Mouse (Mus musculus): ENCODE data around the gene Irf3. TPM values are rescaled to one million over a fixed set of nuclear protein-coding genes. Genes with fewer than 3 reads are reported as not detected.

Irf3 gene
- total RNA-seq, 2 experiments from 2014 or later = 24.2 to 34.1 TPM

Other genes with a start within 250 kb of the Irf3 start
Only the 30 nearest of the 37 such genes appear.
- gene Nup62, start 181.6 kb upstream of the Irf3 start, total RNA-seq (2015; ENCODE audit: low replicate concordance) = 10.4 and 14.4 TPM in 2 replicates
- 21.7 and 21.9 TPM in 2 replicates for gene Nup62, start 181.6 kb upstream of the Irf3 start, total RNA-seq (2017; ENCODE audit: low replicate concordance)
- gene Il4i1, start 181.3 kb upstream of the Irf3 start, total RNA-seq (2015; ENCODE audit: low replicate concordance) = 0.84 TPM in 1 of 2 replicates, not detected in the other
- gene Il4i1, start 181.3 kb upstream of the Irf3 start, total RNA-seq (2017; ENCODE audit: low replicate concordance) = 0.09 TPM in 1 of 2 replicates, not detected in the other
- gene Atf5, start 181.0 kb upstream of the Irf3 start, total RNA-seq (2015; ENCODE audit: low replicate concordance) = 1.3 and 1.9 TPM in 2 replicates
- gene Atf5, start 181.0 kb upstream of the Irf3 start, total RNA-seq (2017; ENCODE audit: low replicate concordance) = 2.1 and 2.5 TPM in 2 replicates
- 6.5 and 7.1 TPM in 2 replicates for gene Akt1s1, start 148.7 kb upstream of the Irf3 start, total RNA-seq (2015; ENCODE audit: low replicate concordance)
- gene Akt1s1, start 148.7 kb upstream of the Irf3 start, total RNA-seq (2017; ENCODE audit: low replicate concordance) = 19.7 and 43.3 TPM in 2 replicates
- 15.8 and 21.3 TPM in 2 replicates for gene Tbc1d17, start 148.6 kb upstream of the Irf3 start, total RNA-seq (2015; ENCODE audit: low replicate concordance)
- 33.6 and 77.5 TPM in 2 replicates for gene Tbc1d17, start 148.6 kb upstream of the Irf3 start, total RNA-seq (2017; ENCODE audit: low replicate concordance)
- gene Pnkp, start 140.5 kb upstream of the Irf3 start, total RNA-seq (2015; ENCODE audit: low replicate concordance) = 17.3 and 43.3 TPM in 2 replicates
- 26.8 and 32.5 TPM in 2 replicates for gene Pnkp, start 140.5 kb upstream of the Irf3 start, total RNA-seq (2017; ENCODE audit: low replicate concordance)
- gene Ptov1, start 127.9 kb upstream of the Irf3 start, total RNA-seq (2015; ENCODE audit: low replicate concordance) = 6.9 and 8.1 TPM in 2 replicates
- 8.8 and 12.1 TPM in 2 replicates for gene Ptov1, start 127.9 kb upstream of the Irf3 start, total RNA-seq (2017; ENCODE audit: low replicate concordance)
- gene Med25, start 104.9 kb upstream of the Irf3 start, total RNA-seq (2015; ENCODE audit: low replicate concordance) = 6.5 and 8.4 TPM in 2 replicates
- gene Med25, start 104.9 kb upstream of the Irf3 start, total RNA-seq (2017; ENCODE audit: low replicate concordance) = 3.2 and 5.3 TPM in 2 replicates
- 1.3 TPM in 1 of 2 replicates, not detected in the other for gene Fuz, start 101.6 kb upstream of the Irf3 start, total RNA-seq (2015; ENCODE audit: low replicate concordance)
- gene Fuz, start 101.6 kb upstream of the Irf3 start, total RNA-seq (2017; ENCODE audit: low replicate concordance) = 2.2 and 4.3 TPM in 2 replicates
- 29.4 and 43.1 TPM in 2 replicates for gene Ap2a1, start 68.2 kb upstream of the Irf3 start, total RNA-seq (2015; ENCODE audit: low replicate concordance)
- 27.5 and 36.0 TPM in 2 replicates for gene Ap2a1, start 68.2 kb upstream of the Irf3 start, total RNA-seq (2017; ENCODE audit: low replicate concordance)
- gene Tsks, start 54.4 kb upstream of the Irf3 start, total RNA-seq (2015; ENCODE audit: low replicate concordance) = not detected in 2 replicates
- not detected in 2 replicates for gene Tsks, start 54.4 kb upstream of the Irf3 start, total RNA-seq (2017; ENCODE audit: low replicate concordance)
- gene Cpt1c, start 22.8 kb upstream of the Irf3 start, total RNA-seq (2015; ENCODE audit: low replicate concordance) = 0.19 and 1.5 TPM in 2 replicates
- 0.28 and 0.51 TPM in 2 replicates for gene Cpt1c, start 22.8 kb upstream of the Irf3 start, total RNA-seq (2017; ENCODE audit: low replicate concordance)
- 21.7 and 73.4 TPM in 2 replicates for gene Prmt1, start 11.1 kb upstream of the Irf3 start, total RNA-seq (2015; ENCODE audit: low replicate concordance)
- 9.2 and 30.6 TPM in 2 replicates for gene Prmt1, start 11.1 kb upstream of the Irf3 start, total RNA-seq (2017; ENCODE audit: low replicate concordance)
- 2.9 and 9.6 TPM in 2 replicates for gene Bcl2l12, start 1.1 kb downstream of the Irf3 start, total RNA-seq (2015; ENCODE audit: low replicate concordance)
- gene Bcl2l12, start 1.1 kb downstream of the Irf3 start, total RNA-seq (2017; ENCODE audit: low replicate concordance) = 1.3 and 2.5 TPM in 2 replicates
- gene Scaf1, start 18.7 kb downstream of the Irf3 start, total RNA-seq (2015; ENCODE audit: low replicate concordance) = 7.9 and 10.7 TPM in 2 replicates
- 9.8 and 10.0 TPM in 2 replicates for gene Scaf1, start 18.7 kb downstream of the Irf3 start, total RNA-seq (2017; ENCODE audit: low replicate concordance)
- 7.5 and 10.8 TPM in 2 replicates for gene Rras, start 20.3 kb downstream of the Irf3 start, total RNA-seq (2015; ENCODE audit: low replicate concordance)
- gene Rras, start 20.3 kb downstream of the Irf3 start, total RNA-seq (2017; ENCODE audit: low replicate concordance) = 0.60 TPM in 1 of 2 replicates, not detected in the other
- gene Prr12, start 55.2 kb downstream of the Irf3 start, total RNA-seq (2015; ENCODE audit: low replicate concordance) = 3.3 and 6.1 TPM in 2 replicates
- gene Prr12, start 55.2 kb downstream of the Irf3 start, total RNA-seq (2017; ENCODE audit: low replicate concordance) = 0.60 and 0.70 TPM in 2 replicates
- 10.4 and 20.7 TPM in 2 replicates for gene Nosip, start 64.8 kb downstream of the Irf3 start, total RNA-seq (2015; ENCODE audit: low replicate concordance)
- 15.5 and 22.2 TPM in 2 replicates for gene Nosip, start 64.8 kb downstream of the Irf3 start, total RNA-seq (2017; ENCODE audit: low replicate concordance)
- 1.3 and 5.2 TPM in 2 replicates for gene Prrg2, start 65.0 kb downstream of the Irf3 start, total RNA-seq (2015; ENCODE audit: low replicate concordance)
- 0.34 and 7.0 TPM in 2 replicates for gene Prrg2, start 65.0 kb downstream of the Irf3 start, total RNA-seq (2017; ENCODE audit: low replicate concordance)
- 1.3 and 2.5 TPM in 2 replicates for gene Rcn3, start 94.6 kb downstream of the Irf3 start, total RNA-seq (2015; ENCODE audit: low replicate concordance)
- 6.7 and 7.5 TPM in 2 replicates for gene Rcn3, start 94.6 kb downstream of the Irf3 start, total RNA-seq (2017; ENCODE audit: low replicate concordance)
- 2.5 and 7.3 TPM in 2 replicates for gene Fcgrt, start 106.2 kb downstream of the Irf3 start, total RNA-seq (2015; ENCODE audit: low replicate concordance)
- gene Fcgrt, start 106.2 kb downstream of the Irf3 start, total RNA-seq (2017; ENCODE audit: low replicate concordance) = 10.3 and 11.4 TPM in 2 replicates
- 604 and 677 TPM in 2 replicates for gene Rps11, start 126.8 kb downstream of the Irf3 start, total RNA-seq (2015; ENCODE audit: low replicate concordance)
- 233 and 238 TPM in 2 replicates for gene Rps11, start 126.8 kb downstream of the Irf3 start, total RNA-seq (2017; ENCODE audit: low replicate concordance)
- 517 and 725 TPM in 2 replicates for gene Rpl13a, start 131.1 kb downstream of the Irf3 start, total RNA-seq (2015; ENCODE audit: low replicate concordance)
- gene Rpl13a, start 131.1 kb downstream of the Irf3 start, total RNA-seq (2017; ENCODE audit: low replicate concordance) = 475 and 688 TPM in 2 replicates
- not detected in 2 replicates for gene Gm45713, start 138.6 kb downstream of the Irf3 start, total RNA-seq (2015; ENCODE audit: low replicate concordance)
- not detected in 2 replicates for gene Gm45713, start 138.6 kb downstream of the Irf3 start, total RNA-seq (2017; ENCODE audit: low replicate concordance)
- gene Flt3l, start 138.8 kb downstream of the Irf3 start, total RNA-seq (2015; ENCODE audit: low replicate concordance) = 1.3 and 3.8 TPM in 2 replicates
- gene Flt3l, start 138.8 kb downstream of the Irf3 start, total RNA-seq (2017; ENCODE audit: low replicate concordance) = 2.6 and 3.6 TPM in 2 replicates
- 33.4 and 59.6 TPM in 2 replicates for gene Pih1d1, start 156.7 kb downstream of the Irf3 start, total RNA-seq (2015; ENCODE audit: low replicate concordance)
- 2.7 and 15.8 TPM in 2 replicates for gene Pih1d1, start 156.7 kb downstream of the Irf3 start, total RNA-seq (2017; ENCODE audit: low replicate concordance)
- gene Aldh16a1, start 156.9 kb downstream of the Irf3 start, total RNA-seq (2015; ENCODE audit: low replicate concordance) = 10.2 and 12.7 TPM in 2 replicates
- gene Aldh16a1, start 156.9 kb downstream of the Irf3 start, total RNA-seq (2017; ENCODE audit: low replicate concordance) = 6.3 and 10.3 TPM in 2 replicates
- gene Slc17a7, start 166.3 kb downstream of the Irf3 start, total RNA-seq (2015; ENCODE audit: low replicate concordance) = not detected in 2 replicates
- 0.28 TPM in 1 of 2 replicates, not detected in the other for gene Slc17a7, start 166.3 kb downstream of the Irf3 start, total RNA-seq (2017; ENCODE audit: low replicate concordance)
- not detected in 2 replicates for gene Gfy, start 181.9 kb downstream of the Irf3 start, total RNA-seq (2015; ENCODE audit: low replicate concordance)
- gene Gfy, start 181.9 kb downstream of the Irf3 start, total RNA-seq (2017; ENCODE audit: low replicate concordance) = not detected in 2 replicates
- not detected in 2 replicates for gene Pth2, start 183.3 kb downstream of the Irf3 start, total RNA-seq (2015; ENCODE audit: low replicate concordance)
- gene Pth2, start 183.3 kb downstream of the Irf3 start, total RNA-seq (2017; ENCODE audit: low replicate concordance) = not detected in 2 replicates